Mouse (Mus musculus) urinary bladder, postnatal 4 days (tissue): ENCODE measurements around the gene Nedd4.
A peak's percentile ranks its signal among the peaks of the same experiment; 100 is the strongest.

Source experiments
- DNase-seq, 2 experiments: peaks; one replicate each; pipeline ENCODE4 v3.0.0; 2021 to 2022; ENCODE audit warnings: low spot score in 2 of 2

The Nedd4 gene

DNA sequence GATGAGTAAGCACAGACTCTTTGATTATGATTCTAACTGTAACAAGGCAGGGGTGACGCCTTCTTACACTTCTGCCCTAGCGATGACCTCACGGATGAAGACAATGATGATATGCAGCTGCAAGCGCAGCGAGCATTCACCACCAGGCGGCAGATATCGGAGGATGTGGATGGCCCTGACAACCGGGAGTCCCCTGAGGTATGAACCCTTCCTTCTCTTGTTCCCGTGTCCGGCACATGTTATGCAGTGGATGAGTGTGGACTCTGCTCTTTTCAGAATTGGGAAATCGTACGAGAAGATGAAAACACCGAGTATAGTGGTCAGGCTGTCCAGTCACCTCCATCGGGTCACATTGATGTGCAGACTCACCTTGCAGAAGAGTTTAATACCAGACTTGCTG is 59.1 kb downstream of the Nedd4 start:
- no peak for DNase-seq

DNA sequence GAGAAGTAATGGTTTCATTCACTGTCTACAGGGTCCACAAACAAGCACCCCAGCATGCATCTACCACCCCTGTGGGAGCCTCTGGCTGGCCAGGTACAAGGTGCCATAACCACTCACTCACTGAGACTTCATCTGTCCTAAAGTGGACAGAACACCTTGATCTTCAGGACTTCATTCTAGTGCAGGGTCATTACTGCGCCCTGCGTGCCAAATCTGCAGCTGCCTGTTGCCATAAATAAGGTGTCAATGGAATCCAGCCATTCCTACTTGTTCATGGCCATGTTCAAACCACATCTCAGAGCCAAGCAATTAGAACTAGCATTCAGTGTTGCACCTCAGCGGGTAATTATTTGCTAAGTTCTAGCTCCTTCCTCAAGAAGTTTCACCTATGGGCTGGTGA is 60.5 kb downstream of the Nedd4 start:
- no peak for DNase-seq

DNA sequence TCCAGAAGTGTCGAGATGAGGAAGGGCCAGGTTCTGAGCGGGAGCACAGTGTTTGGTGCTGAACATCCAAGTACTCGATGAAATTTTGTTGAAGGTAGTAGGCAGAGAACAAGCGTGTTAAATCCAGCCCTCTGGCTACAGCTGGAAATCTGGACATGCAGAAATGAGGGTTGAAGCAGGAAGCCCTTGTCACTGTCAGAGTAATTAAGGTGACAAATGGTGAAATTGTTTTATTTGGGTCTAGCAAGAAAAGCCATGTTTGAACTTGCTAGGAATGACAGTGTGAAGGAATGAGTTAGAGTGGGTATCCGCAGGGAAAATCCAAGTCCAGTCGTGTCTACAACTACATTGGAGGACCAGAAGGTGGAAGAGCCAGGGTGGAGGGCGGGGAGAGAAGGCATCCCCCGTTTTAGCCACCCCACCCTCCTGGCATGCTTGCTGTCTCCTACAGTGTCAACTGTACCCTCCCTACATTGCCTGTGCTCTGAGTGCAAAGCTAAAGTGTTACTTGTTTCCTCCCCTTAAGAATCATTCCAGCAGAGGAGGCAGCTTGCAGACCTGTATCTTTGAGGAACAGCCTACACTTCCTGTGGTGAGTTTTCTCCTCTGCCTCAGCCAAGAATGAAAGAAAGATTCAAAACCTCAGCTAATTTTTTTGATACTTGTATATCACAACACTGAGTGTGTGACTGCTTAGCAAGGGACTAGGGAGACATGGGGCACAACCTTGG is 62.5 kb downstream of the Nedd4 start:
- no peak for DNase-seq

DNA sequence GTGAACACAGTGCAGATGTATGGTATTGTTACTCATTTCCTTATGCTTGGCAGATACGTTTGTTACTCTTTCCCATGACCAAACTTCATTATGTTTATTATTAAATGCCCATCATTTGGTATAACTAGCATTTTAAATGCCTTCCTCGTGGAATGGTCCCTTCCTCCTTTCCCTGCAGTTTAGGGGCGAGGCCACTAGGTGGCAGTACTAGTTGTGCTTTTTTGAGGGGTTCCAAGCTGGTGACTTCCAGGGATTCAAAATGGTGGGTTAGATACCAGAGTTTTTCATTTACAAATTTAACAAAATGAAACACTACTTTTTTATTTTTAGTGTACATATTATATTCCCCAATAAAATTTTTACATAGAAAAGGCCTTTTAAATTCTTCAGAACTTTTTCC is 71.8 kb downstream of the Nedd4 start:
- DNase-seq: peak in 1 of 2 experiments; percentile 65

DNA sequence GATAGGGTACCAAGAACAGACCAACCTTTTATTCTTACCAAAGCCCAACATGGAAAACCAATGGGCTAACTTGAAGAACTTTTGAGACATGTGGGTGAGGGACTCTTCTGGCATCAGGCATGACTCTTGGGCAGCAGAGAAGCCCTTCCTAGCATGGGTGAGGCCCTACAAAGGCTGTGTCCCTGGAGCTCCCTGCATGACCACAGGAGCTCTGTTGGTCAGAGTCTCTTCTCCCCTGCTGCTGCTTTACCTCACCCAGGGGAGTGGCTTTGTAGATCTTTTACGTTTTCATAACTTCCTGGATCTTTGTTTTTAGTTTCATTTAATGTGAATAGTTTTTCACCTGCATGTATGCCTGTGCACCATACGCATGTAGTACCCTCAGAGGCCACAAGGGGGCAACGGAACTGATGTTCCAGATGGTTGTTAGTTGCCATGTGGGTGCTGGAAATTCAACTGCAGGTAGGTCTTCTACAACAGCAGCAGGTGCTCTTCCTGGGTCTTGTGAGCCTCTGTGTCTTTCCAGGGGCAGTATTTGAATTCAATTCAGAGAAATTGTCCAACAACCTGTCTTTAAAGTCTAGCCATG is 73.8 kb downstream of the Nedd4 start:
- peak in 1 of 2 experiments; percentile 75 for DNase-seq

DNA sequence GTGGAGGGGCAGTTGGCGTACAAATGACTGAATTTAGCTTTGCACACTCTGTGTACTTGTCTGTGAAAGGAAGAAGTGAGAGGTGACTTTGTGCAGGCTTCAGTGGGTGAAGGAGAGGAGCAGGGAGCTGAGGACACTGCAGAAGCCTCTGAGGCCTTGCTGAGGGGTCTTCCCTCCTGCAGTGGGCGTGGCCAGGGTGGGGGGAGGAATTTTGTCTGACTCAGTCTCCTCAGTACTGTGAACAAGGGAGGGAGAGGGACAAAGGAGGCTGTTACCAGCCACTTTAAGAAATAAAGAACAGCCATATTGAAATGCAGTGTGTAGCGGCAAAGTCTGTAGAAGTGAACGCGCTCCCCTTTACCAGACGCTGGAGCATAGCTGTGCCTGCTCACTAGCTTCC is 79.1 kb downstream of the Nedd4 start:
- DNase-seq: no peak

DNA sequence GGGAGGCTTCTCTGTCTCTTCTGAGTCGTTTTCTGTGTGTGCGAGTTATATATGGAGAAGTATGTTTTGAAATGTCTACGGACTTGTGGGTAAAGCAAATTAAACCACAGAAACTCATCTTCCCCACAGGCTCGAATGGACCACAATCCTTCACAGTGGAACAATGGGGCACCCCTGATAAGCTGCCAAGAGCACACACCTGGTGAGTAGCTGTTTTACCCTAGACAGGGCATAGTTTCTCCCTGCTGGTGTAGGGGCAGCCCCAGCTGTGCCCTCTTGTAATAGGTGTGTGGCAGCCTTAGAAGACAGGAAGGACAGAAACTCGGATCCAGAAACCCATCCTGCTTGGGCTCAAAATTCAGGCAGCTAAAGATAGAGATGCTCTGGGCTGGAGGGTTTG is 84.1 kb downstream of the Nedd4 start:
- DNase-seq: no peak

DNA sequence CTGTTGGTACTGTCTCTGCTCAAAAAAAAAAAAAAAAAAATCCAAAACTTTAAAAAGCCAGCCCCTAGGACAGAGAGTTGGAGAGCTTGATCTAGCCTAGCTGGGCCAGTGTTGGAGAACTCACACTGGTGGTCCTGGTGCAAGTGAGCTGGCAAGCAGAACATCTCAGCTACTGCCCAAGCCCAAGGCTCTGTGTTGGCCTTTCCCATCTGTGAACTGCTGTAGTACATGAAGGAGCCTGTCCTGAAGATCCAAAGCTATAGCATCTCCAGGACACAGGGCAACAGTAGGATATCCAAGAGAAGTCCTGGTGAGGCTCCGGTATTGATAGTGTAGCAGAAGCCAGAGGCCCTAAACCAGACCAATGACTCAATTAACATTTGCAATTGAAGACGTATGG is 88.1 kb downstream of the Nedd4 start:
- no peak for DNase-seq

DNA sequence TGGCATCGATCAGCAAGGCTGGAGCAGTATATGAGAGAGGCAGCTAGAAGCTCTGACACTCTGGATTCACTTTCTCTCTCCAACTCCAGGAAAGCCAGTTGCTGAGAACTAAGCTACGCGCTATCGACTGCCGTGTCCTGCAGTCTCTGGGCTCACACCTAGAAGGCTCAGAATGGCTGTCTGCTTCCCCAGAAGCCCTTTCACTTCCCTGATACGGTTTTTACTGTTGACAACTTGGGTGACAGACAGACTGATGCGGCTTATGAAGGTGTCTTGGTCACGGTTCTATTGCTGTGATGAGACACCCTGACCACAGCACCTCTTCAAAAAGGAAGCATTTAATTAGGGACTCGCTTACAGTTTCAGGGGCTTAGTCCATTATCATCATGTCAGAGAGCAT is 90.5 kb downstream of the Nedd4 start:
- no peak for DNase-seq

DNA sequence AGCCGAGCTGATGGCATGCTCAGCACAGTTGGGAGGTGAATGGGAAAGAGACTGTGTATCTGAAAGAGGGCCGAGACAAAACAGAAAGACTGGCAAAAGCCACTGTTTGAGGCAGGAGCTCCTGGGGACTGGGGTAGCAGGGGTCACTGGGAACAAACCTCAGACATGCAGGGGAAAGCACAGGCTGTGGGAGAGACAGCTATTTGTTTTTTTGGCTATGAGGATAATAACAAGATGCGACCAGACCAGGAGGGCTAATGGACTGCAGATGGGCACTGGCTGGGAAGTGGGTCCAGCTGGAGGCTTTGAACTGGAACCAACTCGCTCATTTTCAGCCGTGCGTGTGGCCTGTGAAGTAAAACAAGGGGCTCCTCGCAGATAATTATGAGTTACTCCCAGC is 91.6 kb downstream of the Nedd4 start:
- no peak for DNase-seq

DNA sequence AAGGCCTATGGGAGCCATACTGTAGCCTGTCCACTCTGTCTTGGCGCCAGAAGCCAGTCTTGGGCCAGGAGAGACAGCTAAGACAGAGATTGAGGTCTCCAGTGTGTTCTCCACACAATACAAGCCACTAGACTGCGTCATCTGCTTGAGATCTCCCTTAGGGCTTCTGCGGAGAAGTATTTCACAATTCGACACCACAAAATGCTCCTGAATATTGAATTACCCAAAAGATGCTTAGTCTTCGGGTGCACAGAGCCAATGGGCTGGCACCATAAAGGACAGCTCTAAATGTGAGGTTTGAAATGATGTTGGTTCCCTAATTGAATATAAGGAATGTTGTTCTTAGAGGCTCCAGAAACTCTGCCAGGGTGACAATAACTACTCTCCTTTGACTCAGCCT is 95.0 kb downstream of the Nedd4 start:
- no peak for DNase-seq

DNA sequence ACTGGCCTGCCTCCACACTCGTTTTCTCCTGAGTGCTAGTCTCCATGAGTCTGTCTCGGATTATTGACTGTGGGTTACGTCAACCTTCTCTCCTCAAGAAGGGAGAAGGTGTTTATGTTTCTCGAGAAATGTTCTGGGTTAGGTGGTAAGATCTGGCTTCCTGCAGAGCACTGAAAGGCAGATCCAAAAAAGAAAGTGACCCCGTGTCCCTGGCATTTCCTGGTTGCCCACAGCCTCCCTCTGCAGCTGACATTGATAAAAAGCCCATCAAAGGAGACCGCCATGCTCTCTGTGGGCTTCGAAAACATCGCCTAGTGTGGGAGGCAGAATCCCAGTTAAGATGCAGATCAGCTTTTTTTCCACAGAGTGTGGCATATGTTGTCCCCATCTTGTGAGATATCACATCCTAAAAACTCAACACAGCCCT is 96.6 kb downstream of the Nedd4 start:
- no peak for DNase-seq

DNA sequence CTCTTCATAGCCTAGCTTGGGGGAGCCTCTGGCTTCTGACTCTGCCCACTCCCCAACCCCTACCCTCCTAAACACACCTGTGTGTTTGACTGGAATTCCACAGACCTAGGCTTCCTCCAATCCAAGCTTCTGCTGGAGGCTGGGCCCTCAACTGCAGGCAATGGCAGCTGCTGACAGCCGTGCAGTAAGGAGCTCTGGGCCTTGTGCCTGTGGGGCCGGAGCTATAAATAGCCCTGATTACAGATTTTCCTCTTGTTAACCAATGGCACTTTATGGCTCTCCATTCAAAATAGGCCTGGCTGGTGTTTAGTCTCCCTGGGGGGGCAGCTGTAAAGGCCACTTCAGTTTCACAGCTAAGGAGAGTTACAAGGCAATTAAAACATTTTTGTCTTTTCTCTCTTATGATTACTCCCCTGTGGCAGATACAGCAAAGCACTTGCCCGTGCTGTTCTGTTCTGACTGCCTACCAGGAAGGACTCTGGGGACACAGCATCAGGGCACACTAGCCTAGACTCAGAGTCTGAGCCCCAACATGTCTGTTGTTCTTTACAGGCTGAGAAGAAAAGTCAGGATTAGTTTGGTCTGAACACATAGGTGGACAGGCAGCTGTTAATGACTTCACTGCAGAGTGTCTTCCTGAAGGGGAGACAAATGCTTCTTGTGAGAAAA is 101.0 kb downstream of the Nedd4 start:
- peak in 1 of 2 experiments; percentile 41 for DNase-seq

DNA sequence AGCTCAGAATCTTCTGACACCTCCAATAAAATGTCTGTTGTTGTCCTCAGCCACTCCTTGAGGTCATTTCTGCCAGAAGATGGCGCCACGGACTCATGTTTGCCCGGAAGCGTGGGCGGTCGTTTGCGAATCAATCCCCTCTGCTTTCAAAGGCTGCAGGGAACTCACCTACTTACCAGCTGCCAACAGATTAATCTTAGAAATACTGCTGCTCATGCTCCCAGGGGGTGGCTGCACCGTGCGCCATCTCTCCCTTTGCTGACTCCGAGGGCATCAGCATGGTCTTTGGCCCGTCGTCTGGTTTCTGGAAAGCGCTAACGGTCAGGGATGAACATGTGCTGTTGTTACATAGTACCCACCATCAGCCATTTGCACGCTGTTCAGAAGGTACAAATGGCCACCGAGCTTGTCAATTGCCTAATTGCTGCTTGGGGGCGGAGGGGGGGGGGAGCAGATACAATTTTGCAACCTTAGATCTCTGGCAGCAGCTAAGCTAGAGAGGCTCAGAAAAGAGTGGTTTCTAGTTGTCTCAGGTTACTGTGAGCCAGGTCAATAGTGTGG is 104.7 kb downstream of the Nedd4 start:
- DNase-seq: peak; percentile 73 to 90

DNA sequence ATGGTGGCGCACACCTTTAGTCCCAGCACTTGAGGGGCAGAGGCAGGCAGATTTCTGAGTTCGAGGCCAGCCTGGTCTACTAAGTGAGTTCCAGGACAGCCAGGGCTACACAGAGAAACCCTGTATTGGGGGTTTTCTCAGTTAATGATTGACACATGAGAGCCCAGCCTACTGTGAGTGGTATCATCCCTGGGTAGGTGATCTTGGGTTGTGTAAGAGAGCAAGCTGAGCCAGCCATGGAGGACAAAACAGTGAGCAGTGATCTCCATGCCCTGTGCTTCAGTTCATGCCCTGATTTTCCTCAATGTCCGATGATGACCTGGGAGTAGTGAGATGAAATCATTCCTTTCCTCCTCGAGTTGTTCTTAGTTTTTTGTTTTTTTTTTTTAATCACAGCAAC is 112.9 kb downstream of the Nedd4 start:
- no peak for DNase-seq

DNA sequence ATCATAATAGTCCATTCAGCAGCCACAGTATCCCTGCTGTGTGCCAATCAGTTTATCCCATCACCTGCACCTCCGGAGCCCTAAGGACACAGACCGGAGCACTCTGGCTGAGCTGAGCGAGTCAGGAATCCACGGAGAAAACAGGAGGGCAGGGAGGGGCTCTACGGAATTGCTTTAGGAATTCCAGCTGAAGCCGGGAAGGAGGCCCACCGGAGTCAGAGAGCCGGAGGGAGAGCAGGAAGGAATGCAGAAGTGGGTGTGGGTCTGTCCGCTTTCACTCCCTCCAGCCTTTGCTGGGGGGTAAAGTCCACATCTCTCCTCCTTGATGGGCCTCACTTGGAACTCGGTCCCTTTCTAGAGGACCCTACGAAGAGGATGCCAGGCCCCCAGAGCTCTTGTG is 116.9 kb downstream of the Nedd4 start:
- no peak for DNase-seq

DNA sequence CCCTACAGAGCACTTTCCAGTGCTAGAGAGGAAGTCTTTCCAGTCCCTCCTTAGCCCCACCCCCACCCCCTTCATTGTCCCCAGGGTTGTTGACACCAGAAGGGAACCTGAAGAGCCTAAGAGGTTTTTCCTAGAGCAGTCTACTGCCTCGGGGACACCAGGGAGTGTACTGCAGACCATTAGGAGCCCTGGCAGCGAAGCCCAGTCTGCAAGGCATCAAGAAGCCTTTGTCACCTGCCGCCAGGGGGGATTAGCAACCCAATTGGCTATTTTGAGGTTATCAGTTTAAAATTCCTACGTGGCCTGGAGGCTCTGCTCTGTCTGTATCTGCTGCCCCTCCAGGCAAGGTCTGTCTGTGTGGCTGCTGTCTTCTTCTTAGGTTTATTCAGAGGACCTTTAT is 117.6 kb downstream of the Nedd4 start:
- DNase-seq: no peak

DNA sequence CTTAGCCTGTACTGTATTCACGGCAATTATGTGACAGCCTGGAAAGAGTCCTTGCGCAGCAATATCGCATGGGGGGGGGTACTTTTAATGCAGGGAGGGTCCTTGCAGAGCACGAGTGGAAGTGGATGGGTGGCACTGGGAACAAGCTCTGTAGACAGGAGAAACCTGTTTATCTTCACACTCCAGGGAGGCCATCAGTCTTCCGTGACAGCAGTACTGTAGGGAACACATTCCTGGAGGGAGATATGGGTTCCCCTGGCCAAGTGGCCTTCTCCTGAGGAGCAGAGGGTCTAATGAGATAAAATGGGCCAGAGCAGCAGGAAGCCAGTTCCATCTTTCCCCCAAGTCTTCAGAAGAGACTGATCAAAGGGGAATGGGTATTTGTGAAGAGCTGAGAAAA is 118.5 kb downstream of the Nedd4 start:
- no peak for DNase-seq

DNA sequence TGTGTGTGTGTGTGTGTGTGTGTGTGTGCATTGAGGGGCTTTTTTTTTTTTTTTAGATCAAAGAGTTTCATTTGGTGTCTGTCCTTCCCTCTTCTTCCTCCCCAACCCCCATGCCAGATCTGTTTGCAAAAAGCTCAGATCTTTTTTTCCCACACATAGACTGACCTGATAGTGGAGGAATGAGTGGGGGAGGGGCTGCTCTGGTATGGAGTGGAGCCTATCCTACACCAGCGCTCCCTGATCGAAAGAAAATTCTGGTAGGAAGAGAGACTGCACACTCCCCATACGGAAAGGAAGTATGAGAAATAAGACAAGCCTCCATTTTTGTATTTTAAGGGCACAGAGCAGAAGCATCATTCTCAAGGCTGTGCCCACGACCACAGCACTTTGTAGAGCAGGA is 119.3 kb downstream of the Nedd4 start:
- DNase-seq: no peak

DNA sequence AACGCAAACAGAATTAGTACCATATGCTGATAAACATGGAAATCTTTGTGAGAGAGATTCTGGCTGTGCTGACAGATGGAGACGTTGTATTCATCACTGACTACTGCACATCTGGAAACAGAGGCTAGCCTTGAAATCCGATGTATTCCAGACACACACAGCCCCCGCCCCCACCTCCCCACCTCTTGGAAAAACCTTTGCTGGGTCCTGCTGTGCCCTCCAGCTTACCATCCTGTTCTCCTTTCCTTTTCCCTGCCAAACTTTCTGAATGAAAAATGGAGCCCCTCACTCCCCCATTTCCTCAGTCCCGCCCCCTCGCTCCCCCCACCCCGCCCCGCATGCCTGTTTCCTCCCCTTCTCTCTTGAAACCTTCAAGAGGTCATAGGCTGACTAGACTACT is 120.0 kb downstream of the Nedd4 start:
- no peak for DNase-seq

DNA sequence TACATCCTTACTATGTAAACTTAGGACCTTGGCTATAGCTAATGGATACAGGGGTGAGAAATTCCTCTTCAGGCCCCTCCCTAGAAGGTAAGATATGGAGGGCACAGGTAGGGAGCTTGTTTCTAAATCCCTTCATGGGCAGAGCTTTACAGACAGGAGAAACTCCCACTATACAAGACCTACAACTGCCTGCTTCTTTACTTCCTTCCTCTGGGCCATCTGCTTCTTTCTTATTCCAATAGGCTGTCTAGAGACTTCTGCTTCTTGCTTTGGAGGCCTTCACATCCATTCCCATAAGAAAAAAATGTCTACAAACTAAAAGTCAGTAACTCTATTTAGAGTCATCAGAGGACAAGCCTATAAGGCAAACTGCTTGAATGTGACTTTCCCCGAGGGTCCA is 125.6 kb downstream of the Nedd4 start:
- no peak for DNase-seq

DNA sequence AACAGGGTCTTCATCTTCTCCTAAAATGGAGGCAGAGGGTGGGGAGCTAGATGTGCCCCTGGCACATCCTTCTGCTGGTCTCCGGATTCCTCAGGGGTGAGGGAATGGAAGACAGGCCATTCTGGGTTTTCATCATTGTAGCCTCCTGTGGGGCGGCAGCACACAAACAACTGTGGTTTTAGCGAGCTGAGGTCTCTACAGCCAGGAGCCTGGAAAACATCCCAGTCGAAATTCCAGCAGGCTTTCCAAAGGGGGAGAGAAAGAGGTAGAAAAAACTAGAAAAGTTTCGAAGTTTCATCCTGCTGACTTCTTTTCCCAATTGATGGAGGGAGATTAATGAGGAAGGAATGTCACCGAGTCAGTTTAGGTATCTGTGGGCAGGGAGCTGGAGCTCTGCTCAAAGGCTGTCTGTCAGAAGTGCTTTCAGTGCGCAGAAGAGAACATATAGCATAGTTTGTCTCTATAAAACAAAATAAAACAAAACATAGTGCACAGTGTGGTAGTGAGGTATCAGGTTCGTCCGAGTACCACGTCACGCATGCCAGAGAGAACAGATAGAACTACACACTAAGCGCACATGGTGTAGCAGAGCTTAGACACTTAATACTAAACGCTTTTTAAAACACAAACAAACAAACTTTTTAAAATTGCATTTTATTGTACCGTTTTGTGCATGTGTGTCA is 128.5 kb downstream of the Nedd4 start:
- no peak for DNase-seq
